Mouse (Mus musculus) layer of hippocampus, adult 8-10 months (tissue): ENCODE data around the gene Tmc6. TPM values are rescaled to one million over a fixed set of nuclear protein-coding genes. Genes with fewer than 3 reads are reported as not detected.

Experiments used
- DNase-seq, 2 experiments: peaks; one replicate each; pipeline ENCODE4 v3.0.0; 2022; ENCODE audit warnings: low spot score in 2 of 2
- total RNA-seq, 4 experiments: library from RNA; stranded (reverse); gene quantifications; 2 replicates each; pipeline ENCODE4 v1.2.4; 2022

The Tmc6 gene
- total RNA-seq, 4 experiments from 2014 or later, result 11.6 to 27.6 (median 16.2) TPM

DNA sequence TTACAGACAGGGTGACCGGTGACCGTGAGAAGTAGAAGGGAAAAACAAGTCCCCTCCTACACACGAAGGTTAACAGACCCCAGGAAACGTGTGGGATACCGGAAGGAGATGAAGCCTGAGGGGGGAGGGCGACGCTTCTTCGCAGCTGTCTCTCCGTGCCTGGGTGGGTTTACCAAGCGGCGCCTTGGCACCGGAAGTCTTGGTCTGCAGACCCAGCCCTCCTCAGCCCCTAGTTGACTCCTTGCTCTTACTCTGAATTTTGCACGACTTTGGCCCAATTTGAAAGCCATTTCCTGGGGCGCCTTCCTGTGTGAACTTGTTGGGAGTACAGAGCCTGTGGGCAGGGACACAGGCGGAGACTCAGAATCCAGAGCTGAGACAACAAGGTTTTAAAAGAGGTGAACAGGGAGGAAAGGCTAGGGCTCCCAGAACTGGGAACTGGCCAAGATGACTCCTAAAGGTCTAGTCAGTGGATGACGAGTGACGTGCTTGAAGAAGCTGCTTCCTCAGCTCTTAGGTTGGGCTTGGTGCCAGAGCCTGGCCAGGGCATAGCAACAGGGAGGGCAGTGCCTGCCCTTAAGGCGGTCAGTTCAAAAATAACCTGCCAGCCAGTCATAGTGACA, 688 bp downstream of the Tmc6 start:
- DNase-seq, result peak in 1 of 2 experiments; percentile 22

- peak; percentile 36 to 46 for DNase-seq
Observed at GRCm38 (mm10) chr11:117780582-117781111, 1.4 kb downstream of the Tmc6 start.

GRCm38 (mm10) chr11:117780199-117780515, 1.8 kb downstream of the Tmc6 start:
- DNase-seq, result no peak

DNA sequence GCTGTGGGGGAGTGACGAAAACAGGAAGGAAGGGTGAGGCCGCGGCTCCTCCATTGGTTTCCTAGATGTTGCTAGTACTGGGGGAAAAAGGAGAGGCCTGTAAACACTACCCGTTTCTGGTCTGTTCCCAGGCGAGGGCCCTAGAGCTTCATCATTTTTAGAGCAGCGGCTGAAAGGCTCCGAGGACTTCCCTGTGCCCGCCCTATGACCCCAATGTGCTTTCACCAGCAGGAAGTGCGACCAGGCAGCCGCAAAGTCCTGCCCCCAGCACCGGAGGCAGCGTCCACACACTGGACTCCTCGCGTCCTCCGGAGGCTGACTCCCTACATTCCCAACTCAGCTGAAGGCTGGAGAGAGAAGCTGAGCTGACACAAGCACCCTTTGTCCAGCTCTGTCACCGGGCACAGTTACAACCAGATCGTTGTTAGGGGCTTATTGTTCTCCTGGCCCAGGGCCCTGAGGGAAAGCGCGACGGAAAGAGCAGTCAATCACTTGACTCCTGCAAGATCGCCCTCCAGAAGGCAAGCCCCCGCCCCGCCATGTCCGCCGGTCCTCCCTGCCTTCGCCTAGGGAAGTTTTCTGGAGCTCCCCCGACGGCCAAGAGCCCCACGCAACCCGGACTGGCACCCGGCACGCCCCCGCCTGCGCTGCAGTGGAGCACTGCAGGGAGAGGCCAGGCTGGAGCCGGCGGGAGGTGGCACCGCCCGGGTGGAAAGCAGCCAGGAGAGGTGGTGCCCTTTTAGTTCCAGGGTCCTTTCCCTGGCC, 2.4 kb downstream of the Tmc6 start:
- DNase-seq, result peak; percentile 51 to 70

DNA sequence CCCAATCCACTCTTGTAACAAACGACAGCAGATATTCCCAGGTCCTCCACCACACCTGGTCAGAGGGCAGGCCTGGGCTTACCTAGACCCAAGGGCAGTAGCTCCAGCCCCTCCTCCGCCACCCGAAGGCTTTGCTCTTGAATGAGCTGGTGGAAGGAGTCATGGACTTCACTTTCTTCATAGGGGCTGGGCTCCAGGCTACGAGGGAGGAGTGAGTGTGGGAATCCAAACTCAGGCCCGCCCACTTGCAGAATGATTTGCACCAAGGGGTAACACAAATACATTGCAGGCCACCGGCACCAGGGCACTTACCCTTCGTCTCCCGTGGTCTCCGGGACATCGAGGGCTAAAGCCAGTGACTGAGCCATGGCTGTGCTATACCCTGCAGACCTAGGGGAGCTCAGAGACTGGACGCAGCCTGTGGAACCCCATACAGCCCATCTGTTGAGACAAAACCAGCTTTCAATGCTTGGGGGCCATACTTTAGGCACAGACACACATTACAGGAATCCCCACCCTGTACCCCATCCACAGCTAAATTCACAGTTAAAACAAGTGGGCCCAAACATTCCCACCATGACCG, 3.1 kb downstream of the Tmc6 start:
- DNase-seq, result no peak

DNA sequence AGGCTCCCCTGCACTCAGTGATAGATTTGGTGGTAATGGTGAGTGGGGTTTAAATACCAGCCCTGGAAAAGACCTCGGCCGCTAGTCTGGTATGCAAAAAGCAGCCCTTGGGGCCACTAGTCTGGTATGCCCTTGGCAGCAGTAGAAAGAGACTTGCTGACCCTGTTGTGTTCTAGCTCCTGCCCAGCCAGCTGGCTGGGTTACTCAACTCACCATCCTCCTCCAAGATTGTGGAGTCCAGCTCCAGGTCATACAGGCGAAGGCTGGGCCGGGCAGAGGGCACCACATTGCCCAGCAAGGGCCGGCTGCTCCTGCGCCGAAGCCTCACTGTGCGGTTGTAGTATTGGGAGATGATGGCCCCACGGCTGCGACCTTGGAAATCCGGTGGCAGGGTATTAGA, 4.0 kb downstream of the Tmc6 start:
- DNase-seq, result no peak

DNA sequence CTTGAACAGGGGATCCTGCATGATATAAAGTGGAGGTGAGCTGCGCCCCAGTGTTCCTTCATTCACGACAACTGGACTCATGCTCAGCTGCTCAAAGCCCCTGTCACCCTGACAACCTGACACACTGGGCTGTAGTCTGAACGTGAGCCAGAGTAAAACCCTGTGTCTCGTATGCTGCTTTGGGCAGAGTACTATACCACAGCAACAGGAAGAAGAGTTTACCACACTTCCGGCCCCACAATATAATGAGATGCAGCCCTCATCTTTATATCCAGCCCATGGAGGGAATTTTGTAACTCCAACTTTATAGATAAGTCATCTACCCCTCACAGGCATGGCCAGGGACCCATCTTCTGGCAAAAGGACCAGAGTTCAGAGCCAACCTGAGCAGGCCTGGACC, 4.9 kb downstream of the Tmc6 start:
- no peak for DNase-seq

- DNase-seq, result no peak
Observed at GRCm38 (mm10) chr11:117776085-117776792, 5.8 kb downstream of the Tmc6 start.

DNA sequence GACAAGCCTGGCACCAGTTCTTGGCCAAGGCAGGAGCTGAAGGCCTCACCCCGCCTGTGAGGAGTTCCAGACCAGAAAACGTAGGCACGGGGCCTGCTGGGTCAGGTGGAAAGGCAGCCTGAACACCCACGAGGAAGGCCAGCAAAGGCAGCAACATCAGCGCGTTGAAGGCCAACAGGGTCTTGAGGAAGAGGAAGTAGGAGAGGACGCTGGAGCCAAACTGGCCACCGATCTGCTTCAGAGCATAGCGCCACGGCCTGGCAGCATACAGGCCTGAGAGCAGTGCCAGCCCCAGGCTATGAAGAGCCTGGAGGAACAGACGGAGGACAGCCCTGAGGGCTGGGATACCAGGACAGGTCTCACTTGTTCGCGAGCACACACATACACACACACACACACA, 6.5 kb downstream of the Tmc6 start:
- DNase-seq, result no peak

GRCm38 (mm10) chr11:117774925-117775324, 7.1 kb downstream of the Tmc6 start:
- no peak for DNase-seq

GRCm38 (mm10) chr11:117772352-117772751, 9.6 kb downstream of the Tmc6 start:
- no peak for DNase-seq

DNA sequence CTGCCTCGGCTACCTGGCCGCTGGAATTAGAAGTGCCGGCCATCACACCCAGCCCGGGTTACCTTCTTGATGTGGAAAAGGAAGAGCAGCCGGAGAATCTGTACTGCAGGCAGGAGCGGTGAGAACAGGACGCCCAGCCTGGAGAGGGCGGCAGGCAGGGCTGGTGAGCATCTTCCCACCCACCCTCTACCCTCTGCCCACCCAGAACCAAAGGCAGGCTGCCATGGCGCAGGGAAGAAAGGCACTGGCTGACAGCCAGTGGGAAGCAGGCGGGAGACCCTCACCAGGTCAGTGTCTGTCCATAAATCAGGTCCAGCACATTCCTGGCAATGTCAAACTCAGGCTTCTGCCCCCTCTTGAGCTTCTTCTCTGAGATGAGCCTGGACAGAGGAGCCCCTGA, 11.6 kb downstream of the Tmc6 start:
- DNase-seq, result no peak

DNA sequence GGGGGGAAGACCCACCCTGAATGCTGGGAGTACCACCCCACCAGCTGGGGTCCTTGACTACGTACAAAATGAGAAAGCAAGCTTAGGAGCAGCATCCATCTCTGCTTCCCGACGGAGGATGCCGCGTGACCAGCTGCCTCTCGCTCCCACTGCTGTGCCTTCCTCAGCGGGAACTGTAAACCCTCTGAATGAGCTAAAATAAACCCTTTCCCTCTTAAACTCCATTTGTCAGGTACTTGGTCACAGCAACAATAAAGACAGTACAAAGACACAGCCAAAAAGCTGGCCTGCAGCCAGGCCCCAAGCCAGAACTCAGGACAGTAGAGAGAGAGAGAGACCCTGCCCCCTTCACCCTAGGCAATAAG, 12.3 kb downstream of the Tmc6 start:
- no peak for DNase-seq

GRCm38 (mm10) chr11:117768725-117769682, 13.0 kb downstream of the Tmc6 start:
- no peak for DNase-seq

DNA sequence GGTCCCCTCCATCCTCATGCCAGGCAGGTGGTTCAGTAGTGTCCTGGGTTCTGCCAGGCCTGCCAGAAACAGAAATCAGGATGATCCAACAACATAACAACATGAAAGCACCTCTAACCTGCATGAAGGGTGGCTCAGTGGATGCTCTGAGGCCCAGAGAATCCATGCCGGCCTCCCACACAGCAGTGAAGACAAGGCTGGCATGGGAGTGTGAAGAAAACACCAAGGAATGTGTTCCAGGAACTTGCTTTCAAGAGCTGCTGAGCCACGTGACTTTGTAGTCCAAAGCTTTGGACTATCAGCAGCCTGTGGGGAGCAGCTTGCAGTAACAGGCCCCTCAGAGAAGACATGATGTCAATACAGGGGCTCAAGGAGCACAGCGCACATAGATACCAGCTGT, 15.7 kb downstream of the Tmc6 start:
- DNase-seq, result no peak

GRCm38 (mm10) chr11:117765361-117765760, 16.6 kb downstream of the Tmc6 start:
- DNase-seq, result no peak

DNA sequence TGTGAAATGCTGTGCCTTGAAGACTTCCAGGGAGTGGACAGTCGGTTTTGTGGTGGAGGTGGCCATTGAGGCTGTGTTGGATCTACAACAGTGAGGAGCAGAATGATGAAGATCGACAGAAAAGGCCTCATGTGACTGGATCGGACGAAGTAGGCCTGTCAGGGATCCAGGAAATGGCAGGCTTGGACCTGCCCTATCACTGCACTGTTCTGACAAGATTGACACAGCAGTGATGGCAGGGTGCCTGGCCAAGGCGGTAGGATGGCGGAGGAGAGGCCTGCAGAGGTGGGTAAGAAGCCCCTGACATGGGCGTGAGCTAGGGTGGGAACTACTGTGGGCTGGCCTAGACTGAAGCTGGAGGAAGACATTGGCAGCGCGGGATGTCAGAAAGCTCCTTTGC, 17.7 kb downstream of the Tmc6 start:
- no peak for DNase-seq

DNA sequence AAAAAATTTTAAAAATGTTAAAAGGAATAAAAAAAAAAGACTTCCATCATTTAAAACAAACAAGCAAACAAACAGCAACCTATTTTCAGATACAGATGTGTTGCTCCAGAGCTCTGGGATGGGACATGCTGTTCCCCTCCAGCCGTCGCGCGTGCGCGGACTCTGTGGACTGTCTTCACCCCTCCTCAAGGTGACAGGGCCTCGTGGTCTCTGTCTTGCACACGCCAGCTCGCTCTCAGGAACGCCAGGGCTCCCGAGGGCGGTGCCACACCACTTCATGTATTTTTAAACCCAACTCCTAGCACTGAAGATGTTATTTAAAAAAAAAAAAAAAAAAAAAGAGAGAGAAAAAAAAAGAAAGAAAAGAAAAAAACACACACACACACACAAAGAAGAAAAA, 19.8 kb downstream of the Tmc6 start:
- no peak for DNase-seq

DNA sequence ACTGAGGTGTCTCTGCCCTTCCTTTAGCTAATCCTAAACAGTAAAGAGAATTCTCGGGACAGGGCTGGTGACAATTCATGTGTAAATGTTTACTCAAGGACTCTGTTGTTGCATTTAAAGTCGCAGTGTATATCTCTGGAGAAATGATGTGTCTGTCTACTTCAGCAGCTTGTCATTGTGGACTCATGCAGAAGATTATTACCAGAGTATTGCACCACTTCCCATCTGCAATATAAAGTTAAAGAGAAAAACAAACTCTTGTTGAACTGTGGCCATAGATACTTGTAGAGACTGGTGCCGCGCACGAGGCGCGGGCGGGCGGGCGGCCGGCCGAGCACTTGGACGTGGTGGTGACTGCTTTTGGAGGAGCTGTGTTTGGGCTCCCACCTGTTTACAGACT, 20.2 kb downstream of the Tmc6 start:
- DNase-seq, result no peak

- DNase-seq, result no peak
Observed at GRCm38 (mm10) chr11:117760374-117761119, 21.5 kb downstream of the Tmc6 start.
